Mouse (Mus musculus): ENCODE measurements around the gene Grm1.
A peak's percentile ranks its signal among the peaks of the same experiment; 100 is the strongest.
"Not testable (repeated sequence)": the region's sequence is repeated elsewhere in the genome, so short reads cannot be mapped to it uniquely, and the experiment has no call there.

The Grm1 gene

DNA sequence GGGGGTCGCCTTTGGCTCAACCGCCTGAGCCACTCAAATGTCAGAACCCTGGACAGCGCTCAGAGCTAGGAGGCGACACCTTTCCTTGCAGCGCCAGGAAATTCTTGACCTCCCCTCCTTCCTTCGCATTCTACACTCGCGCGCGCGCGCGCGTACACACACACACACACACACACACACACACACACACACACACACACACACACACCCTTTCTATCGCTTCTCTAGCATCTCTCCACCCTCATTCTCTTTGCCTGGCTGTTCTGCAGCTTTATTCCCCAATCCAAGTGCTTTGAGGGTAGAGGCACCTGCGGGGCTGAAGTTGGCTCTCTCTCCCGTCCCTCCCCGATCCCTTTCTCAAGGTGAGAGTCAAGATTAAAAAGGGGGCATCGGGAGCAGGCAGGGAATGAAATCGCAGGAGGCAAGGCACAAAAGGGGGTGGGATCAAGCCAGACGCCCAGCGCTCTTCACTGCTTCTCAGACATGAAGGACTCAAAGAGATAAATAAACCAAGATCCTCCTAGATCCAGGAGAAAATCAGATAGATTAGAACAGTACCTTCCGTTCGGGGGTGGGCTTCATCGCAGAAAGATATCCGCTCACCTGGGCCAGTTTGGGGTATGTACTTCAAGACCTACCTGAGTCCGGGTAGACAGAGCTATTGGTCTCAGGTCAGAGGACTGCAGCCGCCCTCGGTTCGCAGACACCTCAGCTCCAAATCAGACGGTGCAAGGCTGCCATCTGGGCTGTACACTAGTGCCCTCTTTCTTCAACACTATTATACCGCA, at the start of gene Grm1:
Gene Grm1 (minus strand): TSS at position 746 of the 788 bp plus-strand sequence.
- DNase-seq, result peak; percentile 47

DNA sequence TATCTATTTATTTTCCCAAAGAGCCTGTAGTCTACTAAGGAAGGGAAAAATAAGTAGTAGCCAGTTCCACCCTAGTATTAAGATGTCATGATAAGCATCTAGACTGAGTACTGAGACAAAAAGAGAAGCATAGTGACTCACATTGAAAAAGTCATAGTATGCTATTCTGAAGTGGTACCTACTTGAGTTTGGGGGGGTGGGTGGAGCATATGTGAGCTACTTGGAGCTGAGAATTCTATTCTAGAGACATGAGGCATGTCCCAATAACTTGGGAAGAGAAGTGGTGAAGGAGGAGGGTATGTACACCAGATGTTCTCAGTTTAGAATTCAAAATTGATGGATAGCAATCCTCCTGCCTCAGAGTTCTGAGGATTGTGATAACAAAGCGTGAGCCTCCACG, 39.6 kb upstream of the Grm1 start:
- no peak for DNase-seq

DNA sequence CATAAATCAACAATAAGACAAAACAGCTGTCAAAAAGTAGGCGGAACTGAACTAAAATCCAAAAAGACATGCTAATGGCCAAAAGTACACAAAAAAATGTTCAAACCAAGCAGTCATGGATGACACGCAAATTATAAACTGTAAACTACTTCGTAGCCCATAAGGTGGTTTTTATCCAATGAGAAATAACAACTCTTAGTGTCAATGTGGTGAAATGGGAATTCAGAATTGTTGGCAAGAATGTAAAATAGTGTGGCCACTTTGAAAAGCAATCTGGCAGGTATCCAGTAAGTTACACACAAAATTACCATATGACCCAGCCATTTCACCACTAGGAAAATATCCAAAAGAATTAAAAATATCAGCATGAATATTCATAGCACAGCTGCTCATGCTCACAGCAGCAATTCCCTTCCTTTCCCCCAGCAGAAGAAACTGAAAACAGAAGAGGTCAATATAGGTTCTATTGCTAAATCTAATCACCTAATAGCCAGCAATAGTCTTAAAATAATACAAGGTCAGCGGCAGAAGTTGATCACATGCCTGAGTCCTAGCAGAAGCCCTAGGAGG, 16.4 kb upstream of the Grm1 start:
- no peak for DNase-seq

- no peak for DNase-seq
These were observed 4.2 kb upstream of the Grm1 start for GRCm38 (mm10) chr10:11086348-11086747.

- no peak for DNase-seq
These were observed 1.2 kb downstream of the Grm1 start for GRCm38 (mm10) chr10:11080725-11081610.

GRCm38 (mm10) chr10:11080013-11080724, 2.0 kb downstream of the Grm1 start:
- DNase-seq, result no peak

- no peak for DNase-seq
These were observed 2.6 kb downstream of the Grm1 start for GRCm38 (mm10) chr10:11079506-11079905.

DNA sequence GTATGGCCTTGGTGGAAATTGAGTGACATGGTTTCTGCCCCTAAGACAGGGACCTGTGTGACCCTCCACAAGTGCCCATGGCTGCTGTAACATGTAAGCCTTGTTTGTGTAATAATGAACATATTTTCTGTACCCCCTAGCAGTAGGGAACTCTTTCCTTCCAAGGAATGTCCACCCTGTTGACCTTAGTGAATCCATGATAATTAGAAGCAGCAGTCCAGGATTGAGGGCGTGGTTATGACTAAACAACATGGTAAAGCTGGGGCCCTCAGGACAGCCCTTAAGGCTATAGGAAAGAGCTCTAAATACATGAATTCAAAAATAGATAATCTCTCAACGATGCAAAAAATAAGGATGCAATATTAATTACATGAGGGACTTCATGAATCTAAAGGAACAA, 17.0 kb downstream of the Grm1 start:
- DNase-seq, result no peak

DNA sequence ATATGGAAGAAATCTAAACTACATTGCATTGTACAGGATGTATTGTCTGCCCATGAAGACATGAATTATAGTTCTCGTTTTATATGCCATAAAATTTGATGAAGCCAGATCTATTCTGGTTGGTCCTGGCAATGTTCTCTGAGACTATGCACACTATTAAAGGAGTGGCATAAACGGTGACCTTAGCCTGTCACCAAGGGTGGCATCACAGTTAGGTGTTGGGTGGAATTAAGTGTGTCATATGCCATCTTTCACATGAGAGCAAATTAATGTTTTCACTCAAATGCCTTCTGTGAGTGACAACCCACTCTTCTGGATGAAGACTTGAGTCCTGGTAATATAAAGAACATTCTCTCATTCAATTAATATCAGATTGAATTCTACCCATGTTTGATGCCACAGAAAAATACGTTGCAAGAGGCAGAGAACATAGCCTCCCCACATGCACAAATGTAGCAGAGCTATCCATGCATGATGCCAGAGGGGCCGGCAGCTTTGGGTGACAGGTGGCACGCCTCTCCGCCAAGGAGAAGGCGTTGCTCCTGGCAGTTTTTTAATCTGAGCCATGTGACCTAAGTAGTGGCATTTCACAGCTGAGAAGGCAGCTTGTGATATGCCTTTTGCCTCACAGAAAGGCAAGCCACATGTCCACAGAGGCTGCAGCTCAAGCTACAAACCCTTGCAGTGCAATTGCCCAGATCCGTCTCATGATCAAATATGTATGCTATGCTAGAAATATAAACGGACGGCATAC, 20.7 kb downstream of the Grm1 start:
- DNase-seq, result peak; percentile 91

DNA sequence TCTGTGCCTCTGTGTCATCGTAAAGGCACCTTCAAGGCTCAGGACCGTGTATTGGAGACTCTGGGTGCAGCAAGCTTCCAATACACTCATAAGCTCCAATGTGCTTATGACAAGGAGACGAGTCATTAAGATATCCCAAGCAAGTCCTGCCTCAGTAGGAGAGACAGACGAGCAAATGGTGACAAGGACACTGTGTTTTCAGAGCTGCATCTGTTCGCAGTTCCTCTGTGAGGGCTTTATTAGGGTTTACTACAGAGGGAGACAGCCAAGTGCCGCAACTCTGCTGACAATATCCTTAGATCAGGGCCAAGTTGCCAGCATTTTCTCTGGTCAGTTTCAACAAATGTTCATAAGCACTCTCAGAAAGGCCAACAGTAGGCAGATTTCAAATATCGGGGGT, 32.8 kb downstream of the Grm1 start:
- peak; percentile 78 for DNase-seq

DNA sequence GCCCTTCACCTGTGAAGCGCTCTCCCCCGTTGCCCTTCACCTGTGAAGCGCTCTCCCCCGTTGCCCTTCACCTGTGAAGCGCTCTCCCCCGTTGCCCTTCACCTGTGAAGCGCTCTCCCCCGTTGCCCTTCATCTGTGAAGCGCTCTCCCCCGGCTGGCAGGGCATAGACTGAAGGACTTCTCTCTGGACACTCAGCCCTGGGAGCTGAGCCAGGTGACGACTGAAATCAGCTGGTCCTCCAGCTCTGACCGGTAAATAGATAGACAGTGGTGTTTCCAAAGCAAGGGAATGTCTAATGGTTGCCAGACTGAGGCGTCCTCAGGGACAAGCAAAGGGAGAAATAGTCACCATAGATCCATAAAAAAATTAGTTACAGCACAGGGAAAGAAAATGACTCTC, 36.7 kb downstream of the Grm1 start:
- not testable (repeated sequence) for DNase-seq

GRCm38 (mm10) chr10:11044455-11045106, 37.6 kb downstream of the Grm1 start:
- DNase-seq, result no peak

GRCm38 (mm10) chr10:11039323-11039722, 42.8 kb downstream of the Grm1 start:
- DNase-seq, result no peak

DNA sequence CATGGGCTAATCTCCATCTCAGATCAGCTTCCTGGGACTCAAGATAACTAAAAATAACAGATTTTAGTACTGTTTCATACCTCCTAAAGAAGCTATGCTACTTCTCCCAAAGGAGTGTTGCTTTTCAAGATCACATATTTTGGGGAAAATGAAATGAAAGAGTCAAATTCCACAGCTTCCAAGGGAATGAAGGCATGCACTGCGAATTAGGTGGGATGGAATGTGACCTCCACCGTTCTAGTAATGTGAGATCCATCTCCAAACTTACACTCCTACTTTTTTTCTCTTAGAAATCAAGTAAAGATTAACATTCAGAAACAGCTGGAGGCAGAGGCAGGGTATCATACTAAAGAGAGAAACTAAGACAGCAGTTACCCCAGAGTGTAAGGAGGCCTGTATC, 49.9 kb downstream of the Grm1 start:
- DNase-seq, result no peak

- no peak for DNase-seq
These were observed 56.2 kb downstream of the Grm1 start for GRCm38 (mm10) chr10:11025764-11026518.

GRCm38 (mm10) chr10:11018970-11019531, 63.1 kb downstream of the Grm1 start:
- no peak for DNase-seq

- no peak for DNase-seq
These were observed 68.5 kb downstream of the Grm1 start for GRCm38 (mm10) chr10:11013653-11014052.

DNA sequence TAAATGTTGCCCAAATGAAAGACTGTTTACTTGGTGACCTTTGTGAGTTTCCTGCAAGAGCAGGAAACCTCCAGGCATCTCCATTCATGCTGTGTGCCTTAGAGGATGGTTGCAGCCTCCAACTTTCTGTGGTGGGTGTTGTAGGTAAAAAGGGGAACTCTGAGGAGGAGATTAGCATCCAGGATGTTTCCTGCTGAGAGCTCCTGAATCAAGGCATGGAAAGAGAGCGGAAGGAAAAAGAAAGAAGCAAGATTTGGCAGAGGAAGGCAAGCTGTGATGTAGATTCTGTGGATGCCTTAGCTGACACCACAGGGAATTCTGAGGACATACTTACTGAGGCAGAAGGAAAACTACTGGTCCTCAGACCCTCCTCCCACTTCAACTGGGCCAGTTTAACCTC, 85.4 kb downstream of the Grm1 start:
- no peak for DNase-seq

GRCm38 (mm10) chr10:10991708-10992107, 90.4 kb downstream of the Grm1 start:
- no peak for DNase-seq

DNA sequence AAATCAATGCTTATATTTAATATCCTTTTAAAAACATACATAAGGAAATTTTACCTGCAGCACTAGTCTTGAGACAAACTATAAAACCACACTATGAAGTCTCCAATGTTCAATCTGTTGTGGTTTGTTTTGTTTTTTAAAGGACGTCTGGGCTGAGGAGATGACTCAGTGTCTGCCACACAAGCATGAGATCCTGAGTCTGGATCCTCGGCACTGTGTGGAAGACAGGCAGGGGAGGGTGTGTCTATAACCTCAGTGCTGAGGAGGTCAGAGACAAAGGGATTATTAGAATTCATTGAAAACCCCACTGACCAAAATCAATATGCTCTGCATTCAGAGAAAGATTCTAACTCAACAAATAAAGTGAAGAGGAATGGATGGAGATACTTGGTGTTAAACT, 110.8 kb downstream of the Grm1 start:
- no peak for DNase-seq

Measured in layer of hippocampus, adult 9-11 months (tissue).